Mouse (Mus musculus) spleen, postnatal 14 days (tissue): ENCODE measurements around the gene Pla2r1.

ENCODE experiments used
- DNase-seq, 2 experiments: peaks; one replicate each; pipeline ENCODE4 v3.0.0; 2021 to 2022; ENCODE audit warnings: low spot score in 2 of 2

The Pla2r1 gene

GRCm38 (mm10) chr2:60404763-60405162, 148.3 kb downstream of the Pla2r1 start:
- no peak for DNase-seq

GRCm38 (mm10) chr2:60401694-60402093, 151.4 kb downstream of the Pla2r1 start:
- DNase-seq = no peak

- DNase-seq = no peak
These were observed 159.3 kb downstream of the Pla2r1 start for GRCm38 (mm10) chr2:60393786-60394185.

DNA sequence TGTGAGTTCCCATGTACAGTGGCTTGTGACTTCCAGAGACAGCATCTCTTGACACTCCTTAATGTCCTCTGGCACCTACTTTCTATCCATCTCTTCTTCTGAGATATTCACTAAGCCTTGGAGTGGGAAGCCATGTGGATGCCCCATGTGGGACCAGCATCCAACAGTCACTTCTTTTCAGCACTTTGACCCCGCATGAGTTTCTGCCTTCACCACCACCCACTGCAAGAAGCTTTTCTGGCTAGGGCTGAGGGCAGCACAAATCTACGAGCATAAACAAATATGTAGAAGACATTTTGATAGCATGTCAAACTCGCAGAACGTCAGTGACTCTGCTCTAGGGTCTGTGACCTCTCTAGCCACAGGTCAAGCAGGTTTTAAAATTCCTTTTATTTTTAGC, 160.8 kb downstream of the Pla2r1 start:
- DNase-seq = no peak

- no peak for DNase-seq
These were observed 165.7 kb downstream of the Pla2r1 start for GRCm38 (mm10) chr2:60387363-60387762.

DNA sequence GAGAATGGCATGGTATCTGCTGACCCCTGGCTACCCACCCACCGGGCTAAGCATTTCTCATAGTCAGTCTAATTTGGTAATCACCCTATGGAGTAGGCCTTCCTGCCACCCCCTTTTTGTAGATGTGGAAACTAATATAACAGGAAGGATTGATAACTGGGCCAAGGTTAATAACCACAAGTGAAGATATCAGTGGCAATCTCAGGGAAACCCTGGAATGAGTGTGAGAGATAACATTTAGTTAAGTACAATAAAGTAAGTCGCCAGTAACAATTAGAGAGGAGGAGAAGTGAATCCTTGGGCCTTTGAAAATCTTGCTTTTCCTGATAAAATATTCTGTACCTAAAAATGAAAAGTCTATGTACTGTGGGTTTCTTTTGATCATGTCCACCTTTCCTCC, 166.3 kb downstream of the Pla2r1 start:
- DNase-seq = no peak

- DNase-seq = no peak
These were observed 168.4 kb downstream of the Pla2r1 start for GRCm38 (mm10) chr2:60384763-60385085.

DNA sequence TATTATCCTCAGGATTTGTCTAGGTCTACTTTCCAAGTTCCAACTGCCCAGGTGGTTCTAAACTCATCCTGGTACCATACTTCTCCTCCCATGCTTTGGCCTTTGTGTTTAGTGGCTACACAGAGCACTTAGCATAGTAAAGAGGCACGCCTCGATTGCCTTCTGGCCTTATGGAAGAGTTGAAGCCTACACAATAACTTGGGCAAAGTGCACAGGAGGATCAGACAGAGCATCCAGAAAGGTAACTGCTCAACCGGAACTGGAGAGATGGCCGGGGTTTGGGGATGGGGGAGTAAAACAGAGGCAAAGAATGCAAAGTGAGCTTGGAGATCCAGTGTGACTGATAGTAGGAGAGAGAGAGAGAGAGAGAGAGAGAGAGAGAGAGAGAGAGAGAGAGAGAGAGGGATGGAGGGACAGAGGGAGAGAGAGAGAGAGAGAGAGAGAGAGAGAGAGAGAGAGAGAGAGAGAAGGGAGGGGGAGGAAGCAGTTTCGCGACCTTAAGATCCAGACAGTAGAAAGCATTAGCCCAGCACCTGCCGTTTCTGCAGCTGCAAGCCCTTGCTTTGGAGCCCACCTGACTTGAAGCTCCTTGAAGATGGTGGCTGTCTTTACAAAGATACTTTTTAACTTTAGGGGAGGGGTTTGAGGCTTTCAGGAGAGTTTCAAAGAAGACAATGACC, 168.9 kb downstream of the Pla2r1 start:
- no peak for DNase-seq

GRCm38 (mm10) chr2:60382858-60383669, 170.0 kb downstream of the Pla2r1 start, which contains the start of gene Ly75:
TSS of gene Ly75 (minus strand) at chr2:60383303.
- DNase-seq = peak; percentile 66 to 74

DNA sequence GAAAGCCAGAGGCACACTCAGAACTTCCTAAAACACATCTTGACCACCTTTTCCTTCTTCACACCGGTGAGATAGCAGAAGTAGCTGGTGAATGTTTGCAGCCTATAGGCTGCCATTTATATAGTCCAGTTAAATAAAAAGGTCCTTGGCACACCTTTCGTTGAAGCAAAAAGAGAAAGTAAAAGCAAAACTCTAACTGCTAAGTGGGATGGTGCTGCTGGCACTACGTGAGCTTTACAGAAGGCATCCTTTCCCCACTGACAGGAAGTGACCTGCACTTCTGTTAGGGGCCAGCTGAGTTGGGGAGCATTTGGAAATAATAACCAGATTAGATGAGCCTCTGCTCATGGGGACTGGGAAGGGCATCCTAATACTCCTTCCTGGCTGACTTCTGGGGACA, 170.8 kb downstream of the Pla2r1 start:
- DNase-seq = no peak

- no peak for DNase-seq
These were observed 175.8 kb downstream of the Pla2r1 start for GRCm38 (mm10) chr2:60377260-60377659.

DNA sequence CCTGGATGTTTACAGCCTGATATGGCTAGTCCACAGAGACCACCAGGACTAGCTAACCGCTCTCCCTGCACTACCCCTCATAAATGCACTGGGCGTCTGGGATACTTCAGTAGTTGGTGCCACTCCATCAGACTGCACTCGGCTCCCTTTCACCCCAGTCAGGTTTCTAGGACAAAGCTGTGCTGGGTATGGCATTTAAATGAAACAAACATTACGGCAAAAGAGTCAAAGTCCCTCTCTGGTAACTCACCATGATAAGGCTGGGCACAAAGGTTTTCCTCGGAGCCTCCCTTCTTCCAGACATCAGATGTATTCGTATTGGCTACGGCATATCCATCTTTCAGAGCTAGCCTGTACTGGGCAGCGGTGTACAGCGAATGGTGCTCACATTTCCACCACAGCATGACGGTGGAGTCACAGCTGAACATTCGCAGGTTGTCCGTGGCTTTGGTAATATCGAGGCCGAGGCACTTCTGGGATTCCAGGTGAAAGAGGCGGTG, 177.4 kb downstream of the Pla2r1 start:
- no peak for DNase-seq

GRCm38 (mm10) chr2:60375126-60375525, 178.0 kb downstream of the Pla2r1 start:
- no peak for DNase-seq

GRCm38 (mm10) chr2:60370188-60370587, 182.9 kb downstream of the Pla2r1 start:
- no peak for DNase-seq

GRCm38 (mm10) chr2:60369454-60369853, 183.7 kb downstream of the Pla2r1 start:
- no peak for DNase-seq

GRCm38 (mm10) chr2:60367871-60368270, 185.2 kb downstream of the Pla2r1 start:
- DNase-seq = no peak
